Mouse (Mus musculus) heart, adult 9 months (tissue): Measurements from ENCODE around the gene Apom.
"Not testable (repeated sequence)": the region's sequence is repeated elsewhere in the genome, so short reads cannot be mapped to it uniquely, and the experiment has no call there.

Source experiments
- DNase-seq, 2 experiments: peaks; one replicate each; pipeline ENCODE4 v3.0.0; 2022; ENCODE audit warnings: low spot score in 2 of 2

Gene Apom

DNA sequence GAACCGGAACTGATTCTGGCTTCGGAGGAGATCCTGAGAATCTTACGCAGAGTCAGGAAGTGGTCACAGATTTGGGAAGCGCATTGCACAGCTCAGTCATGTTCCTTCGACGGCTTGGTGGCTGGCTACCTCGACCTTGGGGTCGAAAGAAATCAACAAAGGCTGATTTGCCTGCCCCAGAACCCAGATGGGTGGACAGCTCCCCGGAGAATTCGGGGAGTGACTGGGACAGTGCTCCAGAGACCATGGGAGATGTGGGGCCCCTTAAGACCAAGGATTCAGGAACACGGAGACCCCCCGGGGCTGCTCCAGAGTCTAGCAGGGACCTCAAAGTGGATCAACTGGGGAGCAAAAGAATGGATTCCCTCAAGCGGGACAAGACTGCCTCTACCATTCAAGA lies 4.8 kb downstream of the Apom start:
- DNase-seq, result no peak

DNA sequence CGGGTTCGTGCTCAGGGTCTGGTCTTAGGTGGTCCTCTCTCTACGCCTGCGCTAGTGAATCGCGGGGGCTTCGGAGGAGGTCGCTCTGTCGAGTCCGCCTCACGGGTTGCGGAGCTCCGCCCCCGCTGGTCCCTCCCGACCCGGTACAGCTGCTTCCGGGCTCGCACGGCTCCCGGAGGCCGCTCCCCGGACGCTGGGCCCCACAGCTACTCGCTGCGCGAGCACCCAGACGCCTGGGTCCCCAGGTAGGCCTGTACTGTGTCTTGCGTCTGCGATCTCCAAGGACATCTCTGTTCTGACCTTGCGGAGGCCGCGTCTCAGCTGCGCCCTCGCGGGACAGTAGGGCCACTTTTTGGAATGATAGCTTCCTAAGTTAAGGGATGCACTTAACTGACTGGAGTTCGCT lies 5.6 kb downstream of the Apom start, which contains the start of gene D17H6S53E:
Gene D17H6S53E, plus strand, starts transcription at position 168 of the 406 bp plus-strand sequence.
- DNase-seq, result peak; percentile 81 to 82

DNA sequence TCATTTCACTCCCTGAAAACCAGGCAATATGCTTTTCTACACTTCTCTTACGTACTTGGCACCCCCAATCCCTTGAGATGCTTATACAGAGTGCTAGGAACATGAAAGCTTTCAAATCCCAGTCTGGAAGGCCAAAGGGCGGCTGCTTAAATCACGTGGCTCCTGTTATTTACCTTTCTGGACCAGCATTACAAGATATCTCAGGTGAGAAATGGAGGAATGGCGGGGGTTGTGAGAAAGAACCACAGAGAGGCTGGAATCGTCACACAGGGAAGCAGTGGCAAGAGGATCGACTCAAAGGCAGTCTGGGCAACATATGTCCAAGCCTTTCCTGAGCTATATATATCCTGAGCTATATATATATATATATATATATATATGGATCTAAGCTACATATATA lies 6.3 kb downstream of the Apom start:
- DNase-seq, result no peak

DNA sequence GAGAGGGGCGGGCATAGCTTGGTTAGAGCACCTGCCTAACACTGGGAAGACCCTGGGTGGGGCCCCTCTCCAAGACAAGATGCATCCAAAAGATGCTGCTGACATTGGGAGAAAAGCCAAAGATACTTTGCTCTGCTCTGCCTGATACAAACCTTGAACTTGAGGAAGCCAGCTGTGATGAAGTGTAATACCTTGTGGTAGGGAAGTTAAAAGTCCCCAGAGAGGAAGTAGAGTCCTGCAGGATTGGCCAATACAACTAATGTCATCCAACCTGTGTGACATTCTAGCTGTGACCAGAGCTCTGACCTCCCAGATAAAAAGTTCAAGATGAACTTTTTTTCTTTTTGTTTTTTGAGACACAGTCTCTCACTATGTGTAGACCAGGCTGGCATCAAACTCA lies 6.8 kb downstream of the Apom start:
- DNase-seq, result no peak

DNA sequence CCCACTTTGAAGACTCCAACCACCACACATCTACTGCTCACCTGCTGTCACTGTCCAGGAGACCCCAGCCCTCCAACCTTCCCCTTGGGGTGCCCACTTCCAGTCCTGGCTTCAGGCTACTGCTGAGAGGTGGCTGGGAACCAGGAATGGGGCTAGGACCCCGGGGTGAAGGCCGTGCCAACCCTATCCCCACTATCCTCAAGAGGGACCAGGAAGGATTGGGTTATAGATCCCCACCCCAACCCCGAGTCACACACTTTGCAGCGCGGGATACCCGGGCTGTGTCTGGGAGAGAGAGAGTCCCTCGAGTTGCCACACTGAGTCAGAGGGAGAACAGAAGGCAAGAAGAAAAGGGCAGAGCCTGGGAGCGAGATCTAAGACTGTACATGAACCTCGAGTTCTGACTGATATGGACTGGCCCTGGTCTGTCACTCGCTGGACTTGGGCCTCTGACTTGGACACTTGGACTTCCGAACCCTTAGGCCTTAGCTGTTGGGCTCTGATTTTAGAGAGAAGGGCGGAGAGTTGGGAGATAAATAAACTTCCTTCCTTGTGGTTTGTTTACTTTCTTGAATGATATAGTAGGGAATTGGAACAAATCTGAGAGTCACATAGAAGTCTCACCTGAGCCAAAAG lies 7.5 kb downstream of the Apom start:
- DNase-seq, result not testable (repeated sequence)

DNA sequence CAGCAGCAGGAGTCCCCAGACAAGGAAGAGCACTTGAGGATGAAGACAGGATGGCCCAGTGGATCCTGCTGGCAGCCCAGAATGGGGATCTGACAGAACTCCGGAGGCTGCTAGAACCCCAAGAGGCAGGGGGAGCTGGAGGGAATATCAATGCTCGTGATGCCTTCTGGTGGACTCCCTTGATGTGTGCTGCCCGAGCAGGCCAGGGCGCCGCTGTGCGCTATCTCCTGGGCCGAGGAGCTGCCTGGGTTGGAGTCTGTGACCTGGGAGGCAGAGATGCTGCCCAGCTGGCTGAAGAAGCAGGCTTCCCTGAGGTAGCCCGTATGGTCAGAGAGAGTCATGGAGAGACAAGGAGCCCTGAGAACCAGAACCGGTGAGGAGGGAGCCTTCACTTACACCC lies 8.6 kb downstream of the Apom start:
- not testable (repeated sequence) for DNase-seq

DNA sequence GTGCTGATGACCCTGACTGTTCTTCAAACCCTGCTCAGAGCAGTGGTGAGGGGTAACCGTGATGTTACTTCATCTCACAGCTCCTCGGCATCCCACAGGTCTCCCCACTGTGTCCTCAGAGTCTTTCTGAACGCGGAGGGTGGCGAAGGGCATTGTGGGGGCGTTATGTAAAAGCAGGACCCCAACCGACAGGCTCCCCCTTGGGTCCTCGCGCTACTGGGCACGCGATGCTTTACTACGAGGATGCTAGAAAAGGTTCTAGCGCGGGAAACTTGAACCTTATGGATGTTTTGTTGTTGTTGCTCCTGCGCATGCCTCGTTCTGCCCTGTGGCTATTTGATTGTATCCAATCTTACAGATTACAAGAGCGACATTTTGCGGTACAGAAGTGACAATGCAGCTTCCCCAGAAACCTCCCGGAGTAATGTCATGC lies 10.0 kb downstream of the Apom start, which contains the start of gene Csnk2b:
Gene Csnk2b, minus strand, starts transcription at position 183 of the 433 bp plus-strand sequence.
- peak; percentile 31 to 39 for DNase-seq

DNA sequence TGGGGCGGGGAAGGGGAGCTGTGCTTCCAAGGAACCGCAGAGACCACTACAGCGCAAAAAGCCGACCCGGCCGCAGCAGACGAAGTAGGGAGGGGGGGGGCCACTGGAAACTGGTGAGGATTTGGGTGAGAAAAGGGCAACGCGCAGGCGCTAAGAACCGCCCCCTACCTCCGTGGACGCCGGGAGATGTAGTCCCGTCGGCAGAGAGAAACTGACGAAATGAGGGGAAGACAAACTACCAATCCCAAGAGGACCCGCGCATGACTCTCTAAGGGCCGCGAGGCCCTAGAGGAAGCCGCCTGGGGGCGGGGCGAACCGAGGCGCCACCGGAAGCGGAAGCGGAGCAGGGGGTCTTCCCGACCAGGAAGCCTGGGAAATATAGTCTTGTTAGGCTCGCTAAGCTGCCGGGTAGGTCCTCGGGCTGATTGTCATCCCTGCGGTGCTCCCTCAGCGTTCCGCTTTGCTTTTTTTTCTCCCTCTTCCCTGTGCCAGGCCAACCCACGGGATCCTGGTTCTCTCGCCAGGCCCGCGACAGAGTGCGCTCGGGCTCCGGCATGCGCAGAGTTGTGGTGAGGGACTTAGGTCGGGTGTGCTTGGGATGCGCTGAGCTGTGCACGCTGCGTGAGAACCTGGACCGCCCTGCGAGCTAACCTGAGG lies 10.6 kb downstream of the Apom start, which contains the start of gene Gpank1:
Gene Gpank1, plus strand, starts transcription at position 313 of the 657 bp plus-strand sequence.
- DNase-seq, result peak; percentile 99

DNA sequence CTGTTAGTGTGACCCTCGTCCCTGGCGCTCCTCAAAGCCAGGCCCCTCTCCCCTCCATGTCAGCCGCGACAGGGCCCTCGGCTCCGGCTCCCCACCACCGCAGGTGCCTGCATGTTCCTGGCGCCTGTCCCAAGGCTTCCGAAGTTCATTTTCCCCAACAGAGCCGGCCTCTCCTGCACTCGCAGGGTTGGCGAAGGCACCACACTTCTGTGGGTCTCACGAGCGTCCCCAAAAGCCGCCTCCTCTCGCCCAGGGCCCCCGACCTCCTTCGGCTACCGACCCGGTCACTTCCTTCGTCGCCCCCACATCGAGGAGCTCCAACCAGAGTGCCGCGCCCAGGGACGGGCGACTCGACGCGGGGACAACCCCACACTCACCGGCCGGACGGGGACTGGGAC lies 11.1 kb downstream of the Apom start:
- no peak for DNase-seq

DNA sequence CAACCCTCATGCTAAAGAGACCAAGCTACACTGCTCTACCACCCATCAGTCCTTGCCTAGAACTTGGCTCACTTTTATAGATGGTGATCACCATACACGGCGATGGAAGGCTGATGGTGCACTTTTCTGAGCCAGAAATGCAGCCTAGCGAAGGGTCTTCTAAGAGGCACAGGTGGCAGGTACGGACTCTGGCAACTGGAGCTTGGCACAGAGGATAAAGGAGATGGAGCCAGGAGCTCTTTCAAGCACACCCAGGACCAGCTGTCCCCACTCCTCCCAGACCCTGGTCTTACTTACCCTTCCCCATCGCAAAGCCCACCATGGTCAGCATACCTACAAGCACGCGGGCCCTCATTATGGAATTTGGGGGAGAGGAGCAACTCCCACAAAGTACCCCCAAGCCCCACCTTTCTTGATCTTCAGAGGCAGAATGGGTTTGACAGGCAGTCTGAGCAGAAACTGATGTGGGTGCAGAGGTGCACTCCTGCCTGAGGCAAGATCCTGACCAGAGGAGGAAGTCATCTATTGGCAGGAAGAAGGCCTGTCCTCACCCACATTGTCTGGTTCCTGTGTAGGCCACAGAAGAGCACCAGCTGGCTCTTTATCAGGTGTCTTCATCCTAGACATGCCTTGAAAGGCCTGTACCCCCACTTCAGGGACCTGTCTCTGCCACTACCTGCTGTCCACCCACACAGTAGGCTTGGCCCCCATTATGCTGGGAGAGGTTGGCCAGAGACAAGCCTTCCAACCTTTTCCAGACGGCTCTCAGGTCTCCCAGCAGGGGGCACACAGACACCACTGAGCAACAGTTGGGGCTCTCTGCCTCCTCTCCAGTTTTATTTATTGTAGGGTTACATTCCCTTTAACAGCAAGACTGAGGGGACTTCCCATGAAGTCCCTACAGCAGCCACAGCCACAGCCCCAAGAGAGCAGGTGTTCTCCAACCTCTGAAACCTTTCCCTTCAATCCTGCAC lies 16.5 kb downstream of the Apom start, which contains the start of gene Ly6g5b:
Gene Ly6g5b, minus strand, starts transcription at position 383 of the 974 bp plus-strand sequence.
- no peak for DNase-seq

DNA sequence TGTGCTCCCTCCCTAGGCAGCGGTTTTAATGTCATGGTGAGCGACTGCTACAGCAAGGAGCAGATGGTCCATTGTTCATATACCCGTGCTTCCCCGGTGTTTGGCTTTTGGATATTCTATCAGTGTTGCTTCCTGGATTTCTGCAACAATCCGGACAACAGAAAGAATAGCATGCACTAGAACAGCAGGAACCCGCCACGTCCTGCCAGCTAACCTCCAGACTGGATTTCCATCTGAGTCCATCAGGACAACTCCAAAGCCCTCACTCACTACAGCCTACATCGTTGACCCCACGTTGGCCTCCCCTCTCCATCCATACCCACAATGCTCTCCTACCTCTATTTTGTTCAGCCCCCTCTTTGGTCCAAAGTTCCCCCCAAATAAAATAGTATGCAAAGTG lies 20.1 kb downstream of the Apom start:
- DNase-seq, result no peak

DNA sequence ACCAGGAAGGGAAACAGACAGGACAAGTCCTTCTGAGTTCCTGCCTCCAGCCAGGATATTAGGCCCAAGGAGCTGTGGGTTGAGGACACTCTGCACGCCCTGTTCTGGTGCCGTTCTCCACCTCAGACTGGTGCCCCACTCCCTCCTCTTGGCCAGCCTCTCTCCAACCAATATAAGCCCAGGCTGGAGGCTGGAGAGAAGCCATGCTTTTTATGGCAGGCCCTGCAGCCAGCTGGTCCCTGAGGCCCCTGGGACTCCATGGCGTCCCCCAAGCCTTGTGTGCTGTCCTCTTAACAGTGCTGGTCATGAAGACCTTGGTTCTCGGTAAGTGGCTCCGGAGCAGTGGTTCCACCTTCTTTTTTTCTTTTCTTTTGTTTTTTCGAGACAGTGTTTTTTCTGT lies 23.8 kb downstream of the Apom start, which contains the start of gene Ly6g5c:
Gene Ly6g5c, plus strand, starts transcription at position 183 of the 400 bp plus-strand sequence.
- no peak for DNase-seq

DNA sequence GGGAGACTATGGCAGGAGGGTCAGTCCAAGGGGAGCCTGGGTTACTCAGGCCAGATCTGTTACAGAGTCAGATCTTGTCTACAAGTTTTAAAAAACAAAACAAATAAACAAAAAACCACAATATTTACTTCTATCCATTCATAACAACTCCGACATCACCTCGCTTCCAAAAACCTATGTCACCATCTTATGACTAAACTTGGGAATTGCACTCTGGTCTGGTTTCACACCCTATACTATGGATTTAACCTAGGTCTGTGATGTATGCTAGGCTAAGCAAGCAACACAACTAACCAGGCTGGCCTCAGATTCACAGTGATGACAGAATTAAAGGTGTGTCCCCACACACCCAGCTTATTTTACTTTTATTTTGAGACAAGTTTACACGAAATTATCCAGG lies 25.3 kb downstream of the Apom start:
- no peak for DNase-seq

DNA sequence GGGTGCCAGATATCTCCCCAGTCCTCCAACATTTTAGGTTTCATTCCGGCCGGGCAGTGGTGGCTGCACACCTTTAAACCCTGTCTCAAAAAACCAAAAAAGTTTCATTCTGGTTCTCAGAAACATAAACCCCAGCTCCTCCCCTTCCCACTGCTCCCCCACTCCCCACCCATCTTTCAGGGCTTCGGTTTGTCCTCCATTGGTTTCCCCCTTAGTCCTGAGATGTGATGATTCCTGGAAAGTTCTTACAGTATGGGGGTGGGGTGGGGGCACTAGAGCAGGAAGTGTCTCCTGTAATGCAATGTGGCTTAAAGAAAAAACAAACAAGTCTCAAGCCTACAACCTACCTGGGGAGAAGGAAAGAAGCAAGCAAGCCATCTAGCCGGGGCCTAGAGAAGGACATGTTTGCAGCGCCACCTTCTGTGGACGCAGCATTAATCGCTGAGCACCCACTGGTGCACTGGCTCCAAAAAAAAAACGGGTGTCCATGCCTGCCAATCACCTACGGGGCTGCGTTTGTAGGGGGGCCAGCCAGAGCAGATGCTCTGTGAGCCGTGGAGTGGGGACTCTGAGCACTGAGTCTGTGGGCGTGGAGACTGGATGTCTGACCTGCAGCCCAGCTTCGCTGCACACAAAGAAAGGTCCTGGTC lies 26.0 kb downstream of the Apom start:
- DNase-seq, result no peak

DNA sequence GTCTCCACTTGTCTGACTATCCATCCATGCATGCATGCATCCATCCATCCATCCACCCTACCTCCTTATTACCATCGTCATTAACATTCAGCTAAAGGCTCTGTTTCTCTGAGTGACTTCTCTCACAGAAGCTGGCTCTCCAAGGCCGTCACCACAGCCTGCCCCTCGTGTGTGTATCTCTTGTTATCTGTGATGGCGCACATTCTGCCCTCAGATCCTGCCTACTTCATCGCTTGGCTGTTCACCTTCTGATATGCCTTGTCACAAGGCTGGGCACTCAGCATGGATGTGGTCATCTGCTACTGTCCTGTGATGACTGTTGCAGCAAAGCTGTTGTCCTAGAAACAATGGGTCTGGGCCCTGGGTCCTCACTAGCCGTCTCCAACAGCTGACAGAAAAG lies 27.1 kb downstream of the Apom start:
- DNase-seq, result no peak

DNA sequence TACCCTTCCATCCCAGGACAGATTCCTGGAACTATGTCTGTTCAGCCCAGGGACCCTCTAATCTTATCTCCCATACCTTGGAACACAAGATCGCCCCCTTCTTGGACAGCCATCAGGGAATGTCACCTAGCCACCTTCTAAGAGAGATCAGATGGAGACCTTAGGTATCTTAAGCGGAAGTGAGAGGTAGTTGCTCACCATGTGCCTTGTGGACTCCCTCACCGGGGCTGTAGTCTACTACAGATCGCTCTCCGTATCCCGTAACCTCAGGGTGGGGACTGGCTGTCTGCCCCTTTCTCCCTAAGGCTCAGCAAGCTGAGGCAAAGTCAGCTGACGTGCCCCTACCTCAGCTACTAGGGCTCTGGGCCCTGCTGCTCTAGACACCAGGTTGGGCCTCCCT lies 27.8 kb downstream of the Apom start:
- no peak for DNase-seq

DNA sequence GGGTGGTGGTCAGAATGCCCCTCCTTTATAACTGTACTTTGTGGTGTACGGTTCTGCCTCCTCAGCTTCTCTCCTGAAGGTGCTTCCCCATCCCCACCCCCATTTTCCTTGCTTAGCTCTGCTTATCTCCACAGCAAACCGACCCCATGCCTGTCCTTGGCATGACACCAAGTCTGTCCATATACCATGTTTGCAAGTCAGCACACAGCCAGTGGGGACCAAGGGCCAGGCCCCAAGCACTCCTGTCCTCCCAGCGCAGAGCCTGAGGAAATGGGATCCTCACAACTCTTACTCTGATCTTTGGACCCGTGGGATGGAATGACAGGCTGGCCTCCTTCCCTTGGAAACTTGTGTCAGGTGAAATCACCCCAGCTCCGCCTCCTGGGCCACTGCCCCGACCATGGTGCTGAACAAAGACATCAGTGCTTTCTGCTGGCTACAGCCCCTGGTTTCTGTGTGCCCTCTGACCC lies 28.6 kb downstream of the Apom start:
- no peak for DNase-seq

DNA sequence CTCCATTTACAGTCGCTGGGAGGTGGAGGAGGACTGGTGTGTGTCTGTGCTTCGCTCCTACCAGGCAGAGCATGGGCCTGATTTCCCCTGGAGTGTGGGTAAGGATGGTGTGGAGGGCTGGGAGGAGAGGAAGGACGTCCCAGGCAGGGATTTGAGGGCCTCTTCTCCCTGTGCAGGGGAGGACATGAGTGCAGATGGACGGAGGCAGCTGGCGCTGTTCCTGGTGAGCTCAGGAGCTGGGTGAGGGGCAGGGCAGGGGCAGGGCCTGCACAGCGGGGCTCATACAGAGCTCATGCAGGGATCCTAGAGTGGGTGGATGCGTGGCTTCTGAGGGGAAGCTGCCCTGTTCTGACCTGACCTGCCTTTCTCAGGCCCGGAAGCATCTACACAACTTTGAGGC lies 29.6 kb downstream of the Apom start:
- DNase-seq, result no peak

DNA sequence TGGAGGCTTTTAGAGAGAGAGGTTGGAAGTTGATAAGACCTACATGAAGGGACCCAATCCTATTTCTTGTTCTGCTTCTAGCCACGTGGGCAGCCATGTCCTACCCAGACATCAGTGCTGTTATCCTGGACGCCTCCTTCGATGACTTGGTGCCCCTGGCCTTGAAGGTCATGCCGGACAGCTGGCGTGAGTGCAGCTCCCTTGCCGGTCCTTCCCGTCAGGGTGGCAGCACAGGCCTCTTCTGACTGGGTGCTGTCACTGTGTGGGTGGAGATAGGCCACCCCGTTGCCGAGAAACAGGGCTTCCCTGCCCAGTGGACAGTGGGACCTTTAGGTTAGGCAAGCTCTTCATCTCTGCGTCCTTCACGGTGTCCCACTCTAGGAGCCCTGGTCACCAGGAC lies 30.7 kb downstream of the Apom start:
- no peak for DNase-seq

DNA sequence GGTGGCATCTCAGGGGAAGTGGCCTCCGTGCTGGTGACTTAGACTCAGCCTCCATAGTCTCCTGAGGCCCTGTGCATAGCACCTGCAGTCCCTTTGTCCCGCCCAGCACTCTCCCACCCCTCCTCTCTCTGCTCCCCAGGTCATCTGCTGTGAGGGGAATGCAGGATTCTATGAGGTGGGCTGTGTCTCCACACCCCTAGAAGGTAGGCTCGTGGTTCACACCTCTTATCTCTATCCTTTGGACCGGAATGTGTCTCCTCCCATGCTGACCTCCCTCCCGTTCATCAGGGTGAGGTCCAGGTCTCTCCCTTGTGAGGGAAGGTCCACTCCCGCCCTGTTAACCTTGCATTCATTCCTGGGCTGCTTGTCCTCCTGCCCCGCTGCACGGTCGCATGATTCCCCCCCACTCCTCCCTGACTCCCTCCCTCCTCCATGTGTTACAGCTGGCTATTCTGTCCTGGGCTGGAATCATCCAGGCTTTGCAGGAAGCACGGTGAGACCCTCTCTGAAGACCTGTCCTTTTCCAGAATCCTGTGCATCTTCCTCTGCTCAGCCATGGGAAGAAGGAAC lies 31.6 kb downstream of the Apom start:
- no peak for DNase-seq

DNA sequence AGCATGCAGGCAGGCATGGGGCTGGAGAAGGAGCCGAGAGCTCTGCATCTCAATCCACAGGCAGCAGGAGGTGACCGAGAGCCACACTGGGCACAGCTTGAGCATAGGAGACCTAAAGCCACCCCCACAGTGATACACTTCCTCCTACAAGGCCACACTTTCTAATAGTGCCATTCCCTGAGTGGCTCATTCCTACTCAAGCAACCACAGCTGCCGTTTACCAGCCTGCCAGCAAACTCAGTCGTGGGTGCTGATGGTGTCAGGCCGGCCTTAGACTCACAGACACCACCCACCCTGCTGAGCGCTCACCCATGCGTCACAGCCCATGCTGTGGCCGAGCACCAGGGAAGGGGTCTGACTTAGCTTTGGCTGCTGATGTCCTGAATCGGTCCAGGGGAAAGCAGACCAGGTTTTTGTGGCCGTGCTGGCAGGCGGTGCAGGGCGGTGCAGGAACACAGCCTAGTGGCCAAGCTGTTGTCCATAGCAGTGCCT lies 34.6 kb downstream of the Apom start:
- no peak for DNase-seq
